29 mouse cellular contexts compared by ENCODE assay signal in the genomic region with DNA sequence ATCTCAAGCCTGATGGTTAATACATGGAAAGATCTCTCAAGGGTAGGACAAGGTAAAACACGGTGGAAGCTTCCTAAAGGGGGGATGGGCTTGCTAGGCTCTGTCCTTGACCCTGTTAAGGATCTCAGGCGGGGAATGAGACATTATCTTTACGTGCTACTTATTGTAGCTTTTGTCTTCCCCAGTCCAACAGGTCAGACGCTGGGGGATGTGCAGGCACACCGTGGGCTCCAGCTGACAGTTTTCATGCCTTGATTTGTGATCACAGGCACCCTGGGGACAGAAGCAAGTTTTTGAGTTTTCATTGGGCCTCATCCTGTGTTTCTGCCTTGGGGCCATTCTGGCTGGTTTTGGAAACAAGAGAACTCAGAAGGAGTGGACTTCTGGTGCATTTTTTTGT. TPM values are rescaled to one million over a fixed set of nuclear protein-coding genes. Genes with fewer than 3 reads are reported as not detected.
DNase-seq lines count a peak whose midpoint lies in the region; ATAC-seq lines count a peak whose summit lies in the region.
"Had no signal": no experiment of that assay in that cellular context is flagged by ENCODE, and none has a peak within 500 bp of the region (broad histone marks: within the 10 kb centered on the region; RNA-seq: fewer than 3 reads in every experiment).

No protein-coding gene starts in this region.

- no peak overlapping the region for H3K27ac ChIP-seq in midbrain, embryonic 13.5 days
- H3K27ac ChIP-seq in kidney, embryonic 16.5 days (ENCODE audit: low read length): no peak overlapping the region
- H3K27ac ChIP-seq: embryonic facial prominence, embryonic 13.5 days; forebrain, embryonic 10.5 days; forebrain, embryonic 15.5 days; hindbrain, embryonic 14.5 days; limb, embryonic 10.5 days; limb, embryonic 15.5 days; liver, embryonic 13.5 days; midbrain, embryonic 10.5 days; neural tube, embryonic 12.5 days; stomach, embryonic 15.5 days had no signal

- H3K27me3 ChIP-seq in megakaryocyte, embryonic 14.5 days (replicated peaks): no peaks in the 10 kb centered on the region
- H3K27me3 ChIP-seq in midbrain, embryonic 13.5 days: no peaks in the 10 kb centered on the region
- no peaks in the 10 kb centered on the region for H3K27me3 ChIP-seq in kidney, embryonic 16.5 days (ENCODE audit: insufficient read depth, low read length)
- H3K27me3 ChIP-seq: embryonic facial prominence, embryonic 13.5 days; forebrain, embryonic 15.5 days; limb, embryonic 15.5 days; liver, embryonic 13.5 days; neural tube, embryonic 12.5 days; stomach, embryonic 15.5 days had no signal

- peak; percentile 35 for DNase-seq in embryo, embryonic 10 days (ENCODE audit: low spot score)
- no peak for DNase-seq in embryo, embryonic 9.5 days (ENCODE audit: extremely low spot score)
- DNase-seq in ZHBTc4 (ENCODE audit: low read depth, low spot score): peak; percentile 65
- DNase-seq: adrenal gland, postnatal 14 days; cerebellum, adult 11 months; cerebellum, adult 9-10 months; gastrocnemius, postnatal 25 days; heart, postnatal 4 days; kidney, adult 9 months; kidney, postnatal 14 days; layer of hippocampus, adult 9-11 months; liver, embryonic 13.5 days; lung, adult 18-20 months; lung, postnatal 4 days had no signal

- peaks cover 57% of the 10 kb centered on the region for H3K36me3 ChIP-seq in megakaryocyte, embryonic 14.5 days (replicated peaks; ENCODE audit: low read length)
- no peaks in the 10 kb centered on the region for H3K36me3 ChIP-seq in midbrain, embryonic 13.5 days
- H3K36me3 ChIP-seq in kidney, embryonic 16.5 days (ENCODE audit: insufficient read depth, low read length): no peaks in the 10 kb centered on the region
- H3K36me3 ChIP-seq: forebrain, embryonic 15.5 days; limb, embryonic 15.5 days; liver, embryonic 13.5 days; neural tube, embryonic 12.5 days; stomach, embryonic 15.5 days had no signal

- H3K4me2 ChIP-seq in midbrain, embryonic 13.5 days (replicated peaks): no peak overlapping the region
- H3K4me2 ChIP-seq in kidney, embryonic 16.5 days (replicated peaks; ENCODE audit: low read depth, low read length): no peak overlapping the region
- H3K4me2 ChIP-seq: embryonic facial prominence, embryonic 13.5 days; forebrain, embryonic 15.5 days; hindbrain, embryonic 14.5 days; limb, embryonic 15.5 days; neural tube, embryonic 12.5 days; stomach, embryonic 15.5 days had no signal

- H3K9ac ChIP-seq in midbrain, embryonic 13.5 days (replicated peaks): no peak overlapping the region
- H3K9ac ChIP-seq in kidney, embryonic 16.5 days (replicated peaks; ENCODE audit: low read length): no peak overlapping the region
- H3K9ac ChIP-seq: embryonic facial prominence, embryonic 13.5 days; forebrain, embryonic 15.5 days; hindbrain, embryonic 14.5 days; limb, embryonic 15.5 days; liver, embryonic 13.5 days; neural tube, embryonic 12.5 days; stomach, embryonic 15.5 days had no signal

- 39% methylated on average over 5 of the region's 5 CpGs for WGBS in midbrain, embryonic 13.5 days
- 20% methylated on average over 5 of the region's 5 CpGs for WGBS in kidney, embryonic 16.5 days

- peak overlapping the region; percentile 33 for H3K4me3 ChIP-seq in megakaryocyte, embryonic 14.5 days (replicated peaks)
- H3K4me3 ChIP-seq in midbrain, embryonic 13.5 days (replicated peaks): no peak overlapping the region
- H3K4me3 ChIP-seq in kidney, embryonic 16.5 days (ENCODE audit: low read length): no peak overlapping the region
- H3K4me3 ChIP-seq: embryonic facial prominence, embryonic 13.5 days; forebrain, embryonic 10.5 days; forebrain, embryonic 15.5 days; limb, embryonic 10.5 days; limb, embryonic 15.5 days; liver, embryonic 13.5 days; midbrain, embryonic 10.5 days; neural tube, embryonic 12.5 days; stomach, embryonic 15.5 days had no signal

- no peaks in the 10 kb centered on the region for H3K9me3 ChIP-seq in megakaryocyte, embryonic 14.5 days
- no peaks in the 10 kb centered on the region for H3K9me3 ChIP-seq in midbrain, embryonic 13.5 days
- no peaks in the 10 kb centered on the region for H3K9me3 ChIP-seq in kidney, embryonic 16.5 days (ENCODE audit: low read length)
- H3K9me3 ChIP-seq: embryonic facial prominence, embryonic 13.5 days; forebrain, embryonic 15.5 days; limb, embryonic 10.5 days; limb, embryonic 15.5 days; liver, embryonic 13.5 days; midbrain, embryonic 10.5 days; neural tube, embryonic 12.5 days; stomach, embryonic 15.5 days had no signal

- ATAC-seq in megakaryocyte, adult 5-6 weeks (ENCODE audit: poor library complexity, severe bottlenecking): no peak
- ATAC-seq in midbrain, embryonic 13.5 days: no peak
- no peak for ATAC-seq in kidney, embryonic 16.5 days (ENCODE audit: low FRiP score, low TSS enrichment)
- ATAC-seq: forebrain, embryonic 15.5 days; lung, postnatal 0 days; midbrain, embryonic 16.5 days had no signal

- peaks cover 100% of the 10 kb centered on the region for H3K4me1 ChIP-seq in megakaryocyte, embryonic 14.5 days
- peaks cover 50% of the 10 kb centered on the region for H3K4me1 ChIP-seq in midbrain, embryonic 13.5 days (replicated peaks)
- H3K4me1 ChIP-seq in kidney, embryonic 16.5 days (ENCODE audit: insufficient read depth, low read length): peaks cover 63% of the 10 kb centered on the region

RNA-seq across cellular contexts. Expression of a gene that starts 10.6 kb away (rescaled TPM):
- polyA plus RNA-seq in megakaryocyte, embryonic 14.5 days (2012; ENCODE audit: insufficient read depth, low replicate concordance): 152 and 256 TPM in 2 replicates
- 51.9 and 66.7 TPM in 2 replicates for total RNA-seq in megakaryocyte, adult 5-6 weeks (2015)
- total RNA-seq in megakaryocyte, adult 5-6 weeks (2017): 32.9 and 42.3 TPM in 2 replicates
- 5.8 and 6.9 TPM in 2 replicates for polyA plus RNA-seq in midbrain, embryonic 13.5 days (2015; fragmentation: Nextera tagmentation; extraction: Ambion mirVana)
- polyA plus RNA-seq in kidney, embryonic 16.5 days (2015; fragmentation: Nextera tagmentation; extraction: Ambion mirVana): 12.6 and 13.5 TPM in 2 replicates

Comparison
In these comparisons a context has a peak if more than half of its experiments do, and no peak if none do; other contexts are left out.
1. RNA of a gene that starts 10.6 kb away (polyA plus RNA-seq): 152 to 256 TPM in megakaryocyte, embryonic 14.5 days; 12.6 to 13.5 TPM in kidney, embryonic 16.5 days and 5.8 to 6.9 TPM in midbrain, embryonic 13.5 days; every median in the first group is over 10 times any median in the second.